Mouse (Mus musculus) layer of hippocampus, postnatal 25 days (tissue): ENCODE measurements at regions not wholly inside any gene's neighbourhood (a gene's known extent, or its start where the extent isn't known, plus 50 kb on each side); places are given as distances from the start of the nearest gene placed in this dataset.
A peak's percentile ranks its signal among the peaks of the same experiment; 100 is the strongest.

Source experiments
- DNase-seq, 2 experiments: peaks; one replicate each; pipeline ENCODE4 v3.0.0; 2022; ENCODE audit warnings: mixed read lengths in 2 of 2, low spot score in 1 of 2; ENCODE audit errors: extremely low spot score in 1 of 2

DNA sequence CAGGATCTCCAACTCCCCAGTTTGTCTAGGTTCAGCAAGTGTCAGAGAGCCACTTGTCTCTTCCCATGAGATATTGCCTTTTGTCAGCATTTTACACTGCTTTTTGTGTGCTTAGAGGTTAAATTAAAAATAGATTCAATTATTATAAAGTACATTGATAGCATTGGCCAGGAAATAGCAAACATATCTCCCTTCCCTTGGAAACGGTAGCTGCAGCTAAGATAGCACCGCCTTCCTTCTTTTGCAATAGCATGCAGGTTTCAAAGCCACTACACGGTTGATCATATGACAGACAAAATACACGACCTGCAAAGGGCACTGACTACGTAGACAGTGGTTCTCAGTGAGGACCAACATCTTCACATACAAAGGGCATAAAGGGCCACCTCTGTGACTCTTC, 59.1 kb upstream of the Cnksr3 start:
- no peak for DNase-seq

DNA sequence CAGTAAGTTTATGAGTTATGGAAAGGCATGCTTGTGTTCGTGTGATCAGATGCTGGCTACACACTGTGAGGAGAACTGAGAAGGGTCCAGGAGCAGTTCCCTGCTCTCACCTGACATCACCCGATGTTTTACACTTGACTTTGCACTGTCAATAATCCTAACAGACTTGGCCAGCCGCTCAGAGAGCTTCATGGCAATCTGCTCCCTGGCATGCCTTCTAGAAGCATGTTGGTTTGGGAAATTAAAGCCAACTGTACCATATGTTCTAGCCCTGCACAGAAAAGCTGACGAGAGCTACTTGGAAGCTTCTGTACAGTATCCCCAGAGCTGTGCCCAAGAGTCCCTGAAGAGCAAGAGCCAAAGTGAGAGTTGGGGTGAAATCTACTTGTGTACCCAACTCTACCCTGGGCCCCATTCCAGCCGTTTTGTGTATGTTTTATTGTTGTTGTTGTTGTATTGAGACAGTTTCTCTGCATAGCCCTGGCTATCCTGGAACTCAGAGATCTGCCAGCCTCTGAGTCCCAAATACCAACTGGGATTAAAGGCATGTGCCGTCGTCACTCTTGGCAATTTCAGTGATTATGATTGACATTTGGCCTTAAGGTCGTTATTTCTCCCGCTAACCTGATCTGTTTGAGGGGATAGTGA, 56.5 kb upstream of the Cnksr3 start:
- peak; percentile 12 to 21 for DNase-seq

- no peak for DNase-seq
Observed at GRCm38 (mm10) chr10:7267903-7268302, 55.9 kb upstream of the Cnksr3 start.

DNA sequence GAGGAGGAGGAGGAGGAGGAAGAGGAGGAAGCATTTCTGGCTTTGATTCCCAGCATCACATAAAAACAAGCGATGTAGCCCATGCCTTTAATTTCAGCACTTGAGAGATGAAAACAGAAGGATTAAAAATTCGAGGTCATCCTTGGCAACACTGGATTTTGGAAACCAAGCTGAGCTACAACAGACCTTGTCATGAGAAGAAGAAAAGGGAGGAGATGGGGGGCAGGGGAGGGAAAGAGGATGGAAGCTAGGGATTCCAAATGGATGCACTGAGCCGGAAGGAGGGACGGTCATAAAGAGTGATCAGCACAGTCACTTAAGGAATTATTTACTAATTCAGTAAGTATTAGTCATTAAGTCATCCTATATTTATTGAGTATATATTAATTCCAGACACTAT, 55.1 kb upstream of the Cnksr3 start:
- no peak for DNase-seq

- DNase-seq: no peak
Observed at GRCm38 (mm10) chr10:7265412-7265811, 53.4 kb upstream of the Cnksr3 start.

DNA sequence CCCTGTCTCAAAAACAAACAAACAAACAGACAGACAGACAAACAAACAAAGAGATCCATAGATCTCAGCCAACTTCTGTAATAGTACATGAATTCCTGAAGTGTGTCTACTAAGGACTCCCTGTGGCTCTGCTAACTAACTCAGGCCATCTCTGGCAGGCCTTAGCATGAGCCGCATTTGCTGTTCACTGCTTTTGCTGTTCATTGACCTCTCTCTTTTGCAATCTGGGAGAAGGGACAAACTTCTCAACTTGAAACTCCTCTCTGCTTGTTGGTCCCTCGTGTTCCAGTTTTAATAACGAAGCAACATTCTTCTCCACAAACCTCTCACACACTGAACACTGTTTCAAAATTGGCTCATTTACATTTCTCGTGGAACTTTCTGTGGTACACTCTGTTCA, 52.7 kb upstream of the Cnksr3 start:
- DNase-seq: no peak
